Mouse (Mus musculus) CD4-positive, CD25-positive, alpha-beta regulatory T cell, adult 9 weeks (primary cell): ENCODE measurements around the gene Fuca1. TPM values are rescaled to one million over a fixed set of nuclear protein-coding genes. Genes with fewer than 3 reads are reported as not detected.

Experiments
- polyA plus RNA-seq: library from polyadenylated mRNA; unstranded; fragments of 100-300 nt; shearing (Covaris generic); gene quantifications from one replicate; pipeline ENCODE4 v1.2.1, GENCODE M21; 2017

Fuca1 gene
- 127 TPM for polyA plus RNA-seq

DNA sequence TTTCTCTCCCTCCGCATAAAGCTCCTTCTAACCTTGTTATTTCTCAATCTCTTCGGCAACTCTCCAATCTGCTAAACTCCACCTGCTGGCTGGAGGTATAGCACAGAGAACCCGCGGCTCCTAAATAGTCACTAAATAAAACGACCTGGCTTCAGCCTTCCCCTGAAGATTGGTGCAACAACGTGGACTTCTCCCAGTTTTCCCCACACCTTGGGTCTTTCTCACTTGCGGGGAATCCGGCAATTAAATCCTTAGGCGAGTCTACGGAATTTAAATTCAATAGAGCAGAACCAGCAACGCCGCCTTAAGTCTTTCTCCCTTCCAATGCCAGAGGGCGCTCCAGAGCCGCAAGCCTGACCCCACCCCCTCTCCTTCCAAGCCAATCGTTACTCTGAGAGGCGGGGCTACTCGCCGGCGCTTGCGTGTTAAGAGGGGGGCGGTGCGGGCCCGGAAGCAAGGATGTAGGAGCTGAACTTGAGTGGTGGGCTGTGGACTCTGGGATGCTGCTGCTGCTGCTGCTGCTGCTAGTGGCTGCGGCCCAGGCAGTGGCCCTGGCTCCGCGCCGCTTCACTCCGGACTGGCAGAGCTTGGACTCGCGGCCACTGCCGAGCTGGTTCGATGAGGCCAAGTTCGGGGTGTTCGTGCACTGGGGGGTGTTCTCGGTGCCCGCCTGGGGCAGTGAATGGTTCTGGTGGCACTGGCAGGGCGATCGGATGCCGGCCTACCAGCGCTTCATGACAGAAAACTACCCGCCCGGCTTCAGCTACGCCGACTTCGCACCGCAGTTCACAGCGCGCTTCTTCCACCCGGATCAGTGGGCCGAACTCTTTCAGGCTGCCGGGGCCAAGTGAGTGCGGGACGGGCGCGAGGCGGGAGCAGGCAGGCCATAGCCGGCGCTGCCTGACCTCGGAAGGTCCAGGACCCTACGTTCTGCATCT is at the start of gene Fuca1:
TSS of gene Fuca1 (plus strand) at position 432 of the 938 bp plus-strand sequence.

DNA sequence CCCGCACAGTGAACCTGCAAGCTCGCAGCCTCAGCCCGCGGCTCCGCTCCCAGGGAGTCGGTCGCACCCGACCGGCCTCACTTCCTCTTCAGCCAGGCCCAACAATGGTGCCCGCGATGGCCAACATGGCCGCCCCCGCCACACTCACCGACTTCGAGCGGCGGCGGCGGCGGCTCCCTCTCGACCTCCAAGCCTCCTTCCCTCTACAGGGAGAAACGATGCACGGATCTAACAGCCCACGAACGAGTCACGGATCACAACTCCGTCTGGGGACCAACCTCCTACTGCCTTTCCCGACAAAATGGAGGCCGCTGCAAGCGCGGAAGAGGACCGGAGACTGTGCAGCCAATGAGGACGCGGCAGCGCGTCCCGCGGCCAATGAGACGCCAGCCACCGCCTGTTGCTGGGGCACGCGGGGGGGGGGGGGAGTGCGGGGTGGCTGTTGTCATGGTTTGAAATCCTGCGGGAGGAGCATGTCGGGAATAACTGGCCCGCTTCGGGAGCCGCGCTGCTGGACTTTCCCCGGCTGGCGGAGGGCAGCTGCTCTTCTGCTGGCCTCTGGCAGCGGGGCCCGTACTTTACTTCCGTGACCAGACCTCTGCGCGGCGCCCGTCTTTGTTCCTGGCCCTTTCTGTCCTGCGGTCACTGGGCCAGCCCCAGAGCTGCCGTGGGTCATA is 46.9 kb upstream of the Fuca1 start, which contains the start of gene Pnrc2:
TSS of gene Pnrc2 (minus strand) at position 325 of the 677 bp plus-strand sequence.

DNA sequence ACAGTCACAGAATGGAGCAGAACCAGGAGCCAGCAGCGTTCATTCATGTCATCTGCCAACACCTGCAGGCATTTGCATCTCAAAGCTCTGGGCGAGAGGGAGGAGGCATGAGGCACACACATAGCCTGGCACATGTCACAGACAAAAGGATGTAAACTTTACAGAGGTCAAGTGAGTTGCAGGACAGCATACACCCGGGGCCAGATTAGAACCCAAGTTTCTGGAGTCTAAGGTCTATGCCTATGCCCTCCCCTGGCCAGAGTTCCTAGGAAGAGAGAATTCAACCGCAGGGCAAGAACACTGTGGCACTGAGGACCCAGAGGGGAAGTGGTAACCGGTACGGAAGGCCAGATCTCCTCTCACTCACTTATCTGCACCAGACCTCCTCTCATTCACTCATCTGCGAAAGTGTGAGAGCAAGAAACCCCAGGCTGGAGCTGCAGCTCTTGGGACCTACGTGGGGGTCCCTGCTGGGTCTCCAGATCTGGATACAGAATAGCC is 25.4 kb upstream of the Fuca1 start, which contains the start of gene Cnr2:
TSS of gene Cnr2 (plus strand) at position 324 of the 501 bp plus-strand sequence.

DNA sequence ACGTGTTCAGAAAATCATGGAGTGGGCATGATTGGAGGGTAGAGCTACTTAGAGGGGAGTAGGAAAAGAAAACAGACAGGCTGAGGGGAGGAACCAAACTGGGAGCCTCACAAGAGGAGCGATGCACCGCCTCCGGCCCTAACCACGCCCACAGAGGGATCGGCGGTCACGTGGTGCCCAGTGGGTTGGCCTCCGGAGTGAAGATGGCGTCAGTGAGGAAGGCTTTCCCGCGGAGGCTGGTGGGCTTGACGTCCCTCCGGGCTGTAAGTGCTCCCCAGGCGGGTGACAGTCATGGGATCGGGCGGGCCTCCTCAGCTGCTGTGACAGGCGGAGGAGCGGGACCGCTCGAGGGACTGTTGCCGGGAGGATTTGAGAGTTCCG is 25.7 kb downstream of the Fuca1 start, which contains the start of gene Hmgcl:
TSS of gene Hmgcl (plus strand) at position 171 of the 381 bp plus-strand sequence.

DNA sequence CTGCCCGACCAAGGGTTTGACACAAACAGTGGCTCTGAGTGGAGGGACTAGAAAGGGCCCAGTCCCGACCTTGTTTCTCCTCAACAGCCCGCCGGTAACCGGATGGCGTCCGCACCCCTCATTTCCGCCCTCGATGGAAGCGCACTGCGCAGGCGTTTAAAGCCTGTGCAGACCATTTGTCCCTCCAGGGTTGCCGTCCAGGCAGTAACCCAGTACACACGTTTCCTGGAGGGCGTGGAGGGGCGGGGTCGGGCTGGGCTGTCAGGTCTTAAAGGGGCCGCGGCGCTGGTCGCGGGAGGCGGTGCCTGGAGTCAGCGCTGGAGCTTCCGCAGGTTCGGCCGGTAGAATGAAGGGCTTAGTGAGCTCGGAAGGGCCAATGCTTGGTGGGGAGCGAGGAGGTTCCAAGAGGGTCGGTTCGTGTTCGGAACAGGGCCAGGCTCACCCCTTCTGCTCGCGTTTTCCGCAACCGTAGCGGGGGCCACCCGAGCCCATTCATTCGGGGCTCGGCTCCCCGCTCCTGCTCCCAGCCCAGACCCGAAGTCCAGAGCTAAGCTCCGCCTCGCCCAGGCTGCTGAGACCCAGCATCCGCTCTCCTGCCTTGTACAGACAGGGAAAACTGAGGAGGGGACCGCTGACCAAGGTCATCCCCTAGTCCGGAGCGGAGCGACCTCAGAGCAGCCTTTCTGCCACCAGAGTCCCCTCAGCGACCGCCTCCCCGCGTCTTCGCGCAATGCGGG is 43.1 kb downstream of the Fuca1 start, which contains the start of gene Gale:
TSS of gene Gale (plus strand) at position 271 of the 737 bp plus-strand sequence.

DNA sequence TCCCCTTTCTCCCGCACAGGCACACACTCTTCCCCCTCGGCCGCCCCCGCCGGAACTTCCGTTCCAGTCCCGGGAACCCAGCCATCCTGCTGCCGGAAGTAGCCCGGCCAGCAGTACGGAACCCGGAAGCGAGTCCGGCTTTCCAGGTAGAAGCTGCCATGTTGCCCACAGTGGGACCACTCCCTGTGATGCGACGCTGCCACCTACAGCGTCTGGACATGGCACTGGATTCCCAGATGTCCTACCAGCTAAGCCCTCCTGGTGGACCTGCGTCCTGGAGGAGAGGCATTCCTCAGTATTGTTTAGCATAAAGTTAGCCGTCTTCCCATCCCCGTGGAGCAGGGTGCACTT is 52.0 kb downstream of the Fuca1 start, which contains the start of gene Lypla2:
TSS of gene Lypla2 (minus strand) at position 71 of the 351 bp plus-strand sequence.

DNA sequence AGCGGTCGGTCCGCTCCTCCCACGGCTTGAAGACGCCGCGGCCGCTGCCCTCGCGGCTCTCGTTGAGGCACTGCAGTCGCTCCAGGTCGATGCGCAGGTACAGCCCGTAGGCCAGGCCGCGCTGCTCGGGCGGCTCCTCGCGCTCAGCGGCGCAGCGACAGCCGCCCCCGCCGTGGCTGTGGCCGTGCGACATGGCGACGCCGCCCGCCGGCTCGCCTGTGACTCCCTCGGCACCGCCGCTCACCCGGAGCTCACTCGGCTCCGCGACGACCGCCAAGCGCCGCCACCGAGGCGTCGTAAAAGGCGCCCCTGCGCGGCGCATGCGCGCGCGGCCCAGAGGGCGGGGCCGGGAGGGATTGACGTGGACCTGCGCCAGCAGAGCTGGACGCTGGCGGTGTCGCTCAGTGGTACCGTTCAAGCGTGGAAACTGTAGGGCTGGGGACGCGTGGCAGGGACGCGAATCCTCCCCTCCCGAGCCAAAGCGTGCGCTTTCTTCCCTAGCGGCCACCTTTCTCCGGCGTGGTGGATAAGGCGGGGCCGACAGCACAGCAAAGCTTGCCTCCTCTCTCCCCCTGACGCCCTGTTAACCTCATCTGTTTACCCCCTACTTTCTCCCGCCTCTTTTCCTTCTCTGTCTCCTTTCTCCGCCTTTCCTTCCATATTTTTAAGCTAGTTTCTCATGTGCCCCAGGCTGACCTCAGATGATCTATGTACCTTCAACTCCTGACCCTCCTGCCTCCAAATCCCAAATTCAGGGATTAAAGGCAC is 66.6 kb downstream of the Fuca1 start, which contains the start of gene Pithd1:
TSS of gene Pithd1 (minus strand) at position 322 of the 768 bp plus-strand sequence.

Other genes starting within 250 kb of the Fuca1 start
- gene Ifnlr1, start 234.4 kb upstream of the Fuca1 start, polyA plus RNA-seq, result not detected
- gene Il22ra1, start 192.6 kb upstream of the Fuca1 start, polyA plus RNA-seq, result not detected
- gene Myom3, start 161.0 kb upstream of the Fuca1 start, polyA plus RNA-seq, result not detected
- gene Srsf10, start 65.0 kb upstream of the Fuca1 start, polyA plus RNA-seq, result 193 TPM
- gene Pnrc2, start 46.9 kb upstream of the Fuca1 start, polyA plus RNA-seq, result 206 TPM
- 19.3 TPM for gene Cnr2, start 25.3 kb upstream of the Fuca1 start, polyA plus RNA-seq
- 92.6 TPM for gene Hmgcl, start 25.7 kb downstream of the Fuca1 start, polyA plus RNA-seq
- 26.8 TPM for gene Gale, start 43.0 kb downstream of the Fuca1 start, polyA plus RNA-seq
- gene Lypla2, start 51.9 kb downstream of the Fuca1 start, polyA plus RNA-seq, result 371 TPM
- gene Pithd1, start 66.5 kb downstream of the Fuca1 start, polyA plus RNA-seq, result 7.5 TPM
- 62.3 TPM for gene Eloa, start 101.0 kb downstream of the Fuca1 start, polyA plus RNA-seq
- gene Rpl11, start 132.7 kb downstream of the Fuca1 start, polyA plus RNA-seq, result 454 TPM
- gene Id3, start 222.8 kb downstream of the Fuca1 start, polyA plus RNA-seq, result 271 TPM